In the genomic region with DNA sequence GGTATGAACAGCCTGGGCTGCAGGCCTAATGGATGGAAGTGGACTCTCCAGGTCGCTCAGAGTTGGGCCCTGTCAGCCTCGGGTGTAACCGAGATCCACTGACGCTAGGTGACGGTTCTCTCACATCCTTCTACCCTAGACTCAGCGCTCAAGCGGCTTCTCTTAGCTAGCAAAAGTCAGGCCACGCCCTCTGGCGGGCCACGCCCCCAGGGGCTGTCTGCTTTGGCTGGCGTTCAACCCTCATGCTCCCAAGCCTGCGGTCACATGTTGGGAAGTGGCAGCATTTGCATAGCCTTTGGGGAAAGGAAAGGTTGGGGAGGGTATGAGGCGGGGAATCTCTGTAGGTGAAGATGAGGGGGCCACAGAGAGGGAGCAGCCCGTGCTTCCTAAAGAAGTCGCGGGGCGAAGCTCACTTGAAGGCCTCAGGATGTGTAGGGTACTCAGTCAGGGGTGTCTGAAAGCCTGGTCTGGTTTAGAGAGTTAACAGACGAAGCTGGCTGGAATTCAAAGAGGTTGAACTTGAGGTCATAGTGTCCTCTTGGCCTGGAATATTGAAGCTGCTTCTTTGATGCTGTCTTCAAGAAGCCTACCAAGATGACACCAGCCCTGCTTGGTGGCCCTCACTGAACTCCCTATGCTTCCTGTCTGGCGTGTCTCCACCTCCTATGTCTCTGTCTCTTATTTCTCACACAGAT, we compare ENCODE assay signal across 8 mouse cellular contexts. TPM values are rescaled to one million over a fixed set of nuclear protein-coding genes. Genes with fewer than 3 reads are reported as not detected.
DNase-seq lines count a peak whose midpoint lies in the region; ATAC-seq lines count a peak whose summit lies in the region.

No protein-coding gene starts in this region.

- no peak overlapping the region for H3K27ac ChIP-seq in hindbrain, embryonic 11.5 days (ENCODE audit: low read depth, low read length)
- no peak overlapping the region for H3K27ac ChIP-seq in limb, embryonic 12.5 days
- H3K27ac ChIP-seq in midbrain, embryonic 10.5 days (replicated peaks), result no peak overlapping the region

- peak; percentile 65 for ATAC-seq in hindbrain, embryonic 11.5 days (ENCODE audit: low FRiP score)
- ATAC-seq in limb, embryonic 12.5 days (ENCODE audit: insufficient number of reproducible peaks, insufficient read depth, low FRiP score, low TSS enrichment, low read depth), result 0 out of 2 replicates have a peak, but pooled peaks have one; percentile 37

- peak overlapping the region; percentile 24 for H3K4me2 ChIP-seq in hindbrain, embryonic 11.5 days (replicated peaks; ENCODE audit: low read depth, low read length)
- H3K4me2 ChIP-seq in limb, embryonic 12.5 days, result peak overlapping the region; percentile 53

- H3K9me3 ChIP-seq in hindbrain, embryonic 11.5 days (ENCODE audit: control insufficient read depth, low read length), result no peaks in the 10 kb centered on the region
- H3K9me3 ChIP-seq in limb, embryonic 12.5 days, result no peaks in the 10 kb centered on the region
- H3K9me3 ChIP-seq in midbrain, embryonic 10.5 days (replicated peaks), result no peaks in the 10 kb centered on the region

- 0 out of 2 replicates have a peak overlapping the region, but pooled peaks have one; percentile 2 for H3K4me3 ChIP-seq in hindbrain, embryonic 11.5 days (ENCODE audit: low read depth, low read length)
- peak overlapping the region; percentile 24 for H3K4me3 ChIP-seq in limb, embryonic 12.5 days (replicated peaks)
- H3K4me3 ChIP-seq in midbrain, embryonic 10.5 days, result peak overlapping the region; percentile 39

- DNase-seq in B cell, adult 2 months, result peak; percentile 25 to 37
- DNase-seq in adrenal gland, postnatal 10 days, result peak; percentile 84
- peak; percentile 54 for DNase-seq in gastrocnemius, adult 18-20 months (ENCODE audit: low spot score)
- peak; percentile 85 for DNase-seq in hindbrain, embryonic 11.5 days (ENCODE audit: low spot score)
- DNase-seq in midbrain, embryonic 10.5 days (ENCODE audit: low spot score), result peak; percentile 70
- DNase-seq in testis, postnatal 10 days (ENCODE audit: low spot score), result peak; percentile 86
- no peak for DNase-seq in layer of hippocampus, adult 9-10 months (ENCODE audit: low spot score)

- 6% methylated on average over 19 of the region's 19 CpGs for WGBS in hindbrain, embryonic 11.5 days
- WGBS in limb, embryonic 12.5 days, result 8% methylated on average over 19 of the region's 19 CpGs
- WGBS in midbrain, embryonic 10.5 days, result 7% methylated on average over 19 of the region's 19 CpGs

- peaks cover 55% of the 10 kb centered on the region for H3K27me3 ChIP-seq in hindbrain, embryonic 11.5 days (ENCODE audit: control insufficient read depth, insufficient read depth, low read length)
- H3K27me3 ChIP-seq in limb, embryonic 12.5 days, result peaks cover 62% of the 10 kb centered on the region
- H3K27me3 ChIP-seq in midbrain, embryonic 10.5 days (ENCODE audit: low read depth, poor library complexity, severe bottlenecking), result peaks cover 72% of the 10 kb centered on the region

- no peaks in the 10 kb centered on the region; the same call in none of the 2 replicates for H3K4me1 ChIP-seq in hindbrain, embryonic 11.5 days (replicated peaks; ENCODE audit: control insufficient read depth, insufficient read depth, low read length)
- H3K4me1 ChIP-seq in limb, embryonic 12.5 days (replicated peaks), result peaks cover 35% of the 10 kb centered on the region; the same call in 1 of the 2 replicates
- H3K4me1 ChIP-seq in midbrain, embryonic 10.5 days, result peaks cover 34% of the 10 kb centered on the region

- H3K9ac ChIP-seq in hindbrain, embryonic 11.5 days (ENCODE audit: low read depth, low read length), result no peak overlapping the region; the same call in 1 of the 2 replicates
- H3K9ac ChIP-seq in limb, embryonic 12.5 days (replicated peaks), result no peak overlapping the region; the same call in 1 of the 2 replicates

- H3K36me3 ChIP-seq in hindbrain, embryonic 11.5 days (ENCODE audit: control insufficient read depth, insufficient read depth, low read length), result no peaks in the 10 kb centered on the region
- no peaks in the 10 kb centered on the region for H3K36me3 ChIP-seq in limb, embryonic 12.5 days
- H3K36me3 ChIP-seq in midbrain, embryonic 10.5 days, result no peaks in the 10 kb centered on the region

RNA-seq across cellular contexts. Expression of a gene that starts 37.3 kb away (rescaled TPM):
- 1 to 10 TPM; 3.5 to 4.3 TPM for total RNA-seq in adrenal gland, postnatal 10 days (2021)
- total RNA-seq in gastrocnemius, adult 18-20 months (2021), result under 1 TPM; 0.21 to 0.43 TPM
- 2.6 and 3.4 TPM in 2 replicates for polyA plus RNA-seq in hindbrain, embryonic 11.5 days (2014; fragmentation: Nextera tagmentation; extraction: Ambion mirVana)
- 1.0 and 1.4 TPM in 2 replicates for polyA plus RNA-seq in limb, embryonic 12.5 days (2016; fragmentation: Nextera tagmentation; extraction: Ambion mirVana)
- 1.8 and 2.6 TPM in 2 replicates for polyA plus RNA-seq in midbrain, embryonic 10.5 days (2016; fragmentation: Nextera tagmentation; extraction: Ambion mirVana)

RNA-seq across cellular contexts. Expression of a gene that starts 40.3 kb away (rescaled TPM):
- 10 to 100 TPM; 44.4 to 52.4 TPM for total RNA-seq in adrenal gland, postnatal 10 days (2021)
- total RNA-seq in gastrocnemius, adult 18-20 months (2021), result 10 to 100 TPM; 22.0 to 22.8 TPM
- polyA plus RNA-seq in hindbrain, embryonic 11.5 days (2014; fragmentation: Nextera tagmentation; extraction: Ambion mirVana), result 25.7 and 27.8 TPM in 2 replicates
- polyA plus RNA-seq in limb, embryonic 12.5 days (2016; fragmentation: Nextera tagmentation; extraction: Ambion mirVana), result 23.1 and 24.2 TPM in 2 replicates
- 23.0 and 27.7 TPM in 2 replicates for polyA plus RNA-seq in midbrain, embryonic 10.5 days (2016; fragmentation: Nextera tagmentation; extraction: Ambion mirVana)

RNA-seq across cellular contexts. Expression of a gene that starts 56.6 kb away (rescaled TPM):
- under 1 TPM; 0.09 to 0.12 TPM for total RNA-seq in adrenal gland, postnatal 10 days (2021)
- total RNA-seq in gastrocnemius, adult 18-20 months (2021), result not detected
- 0.40 and 0.86 TPM in 2 replicates for polyA plus RNA-seq in hindbrain, embryonic 11.5 days (2014; fragmentation: Nextera tagmentation; extraction: Ambion mirVana)
- polyA plus RNA-seq in limb, embryonic 12.5 days (2016; fragmentation: Nextera tagmentation; extraction: Ambion mirVana), result 1.2 and 1.7 TPM in 2 replicates
- 0.28 and 0.43 TPM in 2 replicates for polyA plus RNA-seq in midbrain, embryonic 10.5 days (2016; fragmentation: Nextera tagmentation; extraction: Ambion mirVana)

RNA-seq across cellular contexts. Expression of a gene that starts 59.6 kb away (rescaled TPM):
- total RNA-seq in adrenal gland, postnatal 10 days (2021), result under 1 TPM; 0.48 to 0.58 TPM
- total RNA-seq in gastrocnemius, adult 18-20 months (2021), result not detected
- 0.32 TPM in 2 replicates for polyA plus RNA-seq in hindbrain, embryonic 11.5 days (2014; fragmentation: Nextera tagmentation; extraction: Ambion mirVana)
- 0.30 and 0.33 TPM in 2 replicates for polyA plus RNA-seq in limb, embryonic 12.5 days (2016; fragmentation: Nextera tagmentation; extraction: Ambion mirVana)
- 0.10 and 0.29 TPM in 2 replicates for polyA plus RNA-seq in midbrain, embryonic 10.5 days (2016; fragmentation: Nextera tagmentation; extraction: Ambion mirVana)
